Mouse (Mus musculus): ENCODE measurements at regions not wholly inside any gene's neighbourhood (a gene's known extent, or its start where the extent isn't known, plus 50 kb on each side); places are given as distances from the start of the nearest gene placed in this dataset.

DNA sequence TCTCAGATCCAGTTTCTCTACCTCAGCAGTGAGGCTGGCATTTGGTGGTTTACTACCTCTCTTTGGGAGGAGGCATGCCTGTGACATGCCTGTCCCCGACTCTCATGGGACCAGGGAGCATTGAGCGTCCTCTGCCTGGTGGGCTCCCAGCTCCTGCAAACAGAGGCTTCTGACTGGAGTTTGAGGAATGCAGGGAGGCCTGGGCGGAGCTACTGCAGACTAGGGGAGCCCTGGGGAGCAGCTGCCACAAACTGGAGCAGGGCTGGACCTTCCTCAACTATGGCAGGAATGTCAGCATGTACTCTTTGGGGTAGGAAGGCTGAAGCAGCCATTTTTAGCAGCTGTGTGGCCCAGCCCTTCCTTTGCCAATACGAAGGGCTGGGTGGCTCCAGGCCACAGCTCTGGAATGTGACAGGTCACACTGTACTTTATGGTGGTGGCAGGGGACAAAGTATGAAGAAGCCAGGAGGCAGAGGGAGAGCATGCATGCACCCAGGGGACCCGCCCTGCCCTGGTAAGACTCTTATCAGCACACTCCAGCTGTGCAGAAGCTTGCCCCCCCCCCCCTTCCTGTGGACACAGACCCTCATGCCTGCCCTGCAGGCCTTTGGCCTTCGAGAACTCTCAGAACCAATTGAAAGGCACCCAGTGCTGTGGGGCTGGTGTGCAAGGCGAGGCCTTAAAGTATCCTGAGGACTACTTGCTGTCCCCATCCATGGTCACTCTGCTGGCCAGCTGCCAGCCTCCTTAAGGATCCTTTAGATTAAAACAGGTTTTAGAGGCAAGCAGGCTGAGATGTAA, 129.5 kb downstream of the Gadd45g start:
- no peak for DNase-seq

DNA sequence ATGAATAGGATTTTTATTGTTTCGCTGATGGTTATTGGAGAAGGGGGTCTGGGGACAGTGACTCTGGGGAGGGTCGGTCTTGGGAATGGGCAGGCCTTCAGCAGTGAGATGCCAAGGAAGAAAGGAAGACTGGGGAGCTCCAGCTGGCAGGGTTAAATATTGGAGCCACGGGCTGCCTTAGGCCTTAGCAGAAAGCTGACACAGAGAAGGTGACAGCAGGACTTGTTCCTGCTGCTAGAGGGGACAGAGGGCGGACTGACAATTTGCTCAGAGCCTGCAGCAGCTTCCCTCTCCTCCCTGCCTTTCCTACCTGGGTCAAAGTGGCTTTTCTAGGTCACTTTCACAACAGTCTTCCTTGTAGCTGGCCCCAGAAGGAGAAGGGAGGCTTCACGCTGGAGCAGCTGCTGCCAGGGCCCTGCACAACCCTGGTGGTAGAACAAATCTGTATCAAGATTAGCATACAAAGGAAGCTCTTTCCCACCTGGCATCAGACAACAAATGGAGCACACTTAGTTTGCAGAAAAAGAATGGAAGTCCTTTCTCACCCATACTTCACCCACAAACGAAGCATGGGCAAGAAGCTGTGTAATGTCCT, 130.2 kb downstream of the Gadd45g start:
- DNase-seq: no peak

DNA sequence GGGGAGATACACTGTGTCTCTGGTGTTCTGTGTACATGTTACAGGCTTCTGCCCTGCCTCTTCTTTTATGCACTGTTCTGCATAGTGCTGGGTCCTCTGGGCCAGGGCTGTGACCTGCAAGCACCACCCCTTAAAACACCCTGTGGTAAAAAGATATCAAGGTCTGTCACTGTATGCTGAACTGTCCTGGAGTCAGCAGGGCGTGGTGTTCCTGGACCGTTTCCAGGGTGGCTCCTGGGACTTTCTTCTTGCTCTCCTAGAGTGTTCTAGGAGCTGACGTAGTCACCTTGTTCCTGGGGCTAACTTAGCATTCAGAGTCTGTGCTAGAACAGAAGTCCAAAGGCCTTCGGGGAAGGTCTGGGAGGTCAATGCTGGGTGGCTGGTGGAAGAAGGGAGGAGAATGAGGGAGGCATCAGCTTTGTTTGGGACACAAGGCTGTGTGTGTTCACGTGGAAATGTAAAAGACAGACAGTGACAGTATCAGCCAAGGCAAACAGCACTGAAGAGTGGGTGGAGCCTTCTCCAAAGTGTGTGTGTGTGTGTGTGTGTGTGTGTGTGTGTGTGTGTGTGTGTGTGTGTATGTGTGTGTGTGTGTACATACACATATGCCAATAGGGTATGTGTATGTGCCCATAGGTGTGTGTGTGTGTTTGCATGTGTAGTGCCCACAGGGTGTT, 133.0 kb downstream of the Gadd45g start:
- no peak for DNase-seq

DNA sequence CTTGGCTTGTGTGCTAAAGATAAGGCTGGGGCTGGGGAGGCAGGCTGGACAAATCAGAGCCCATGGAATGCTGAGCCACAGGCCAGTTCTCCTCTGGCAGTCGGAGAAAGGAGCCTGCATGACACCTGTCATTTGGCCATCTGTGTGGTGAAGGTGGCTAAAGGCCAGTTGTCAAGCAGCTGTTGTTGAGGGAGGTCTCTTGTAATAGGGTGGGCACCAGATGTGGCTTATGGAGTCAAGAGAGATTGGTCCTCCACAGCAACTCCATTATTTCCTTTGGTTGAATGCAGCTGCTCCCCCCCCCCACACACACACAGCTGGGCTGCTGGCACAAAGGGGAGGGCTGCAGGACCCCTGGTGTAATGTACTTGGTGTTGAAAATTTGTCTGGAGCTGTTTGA, 133.9 kb downstream of the Gadd45g start:
- DNase-seq: no peak

DNA sequence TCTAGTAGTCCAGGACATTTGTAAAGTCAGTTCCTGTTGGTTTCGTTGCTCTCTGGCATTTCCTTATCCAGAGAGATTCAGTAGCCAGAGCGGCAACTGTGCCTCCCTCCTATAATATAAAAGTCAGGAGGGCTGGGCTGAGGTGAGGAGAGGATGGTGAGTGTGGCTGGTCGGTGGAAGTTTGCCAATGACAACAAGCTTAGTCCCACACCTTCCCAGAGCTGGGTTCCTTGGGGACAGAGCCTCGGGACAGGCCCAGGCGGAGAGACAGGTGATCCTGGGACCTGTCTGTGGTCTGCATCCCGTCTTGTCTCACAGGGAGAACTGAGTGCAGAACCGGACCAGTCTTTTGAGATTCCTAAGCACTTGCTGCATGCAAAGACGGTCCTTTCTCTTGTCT, 136.5 kb downstream of the Gadd45g start:
- DNase-seq: peak in 1 of 2 experiments; percentile 4

DNA sequence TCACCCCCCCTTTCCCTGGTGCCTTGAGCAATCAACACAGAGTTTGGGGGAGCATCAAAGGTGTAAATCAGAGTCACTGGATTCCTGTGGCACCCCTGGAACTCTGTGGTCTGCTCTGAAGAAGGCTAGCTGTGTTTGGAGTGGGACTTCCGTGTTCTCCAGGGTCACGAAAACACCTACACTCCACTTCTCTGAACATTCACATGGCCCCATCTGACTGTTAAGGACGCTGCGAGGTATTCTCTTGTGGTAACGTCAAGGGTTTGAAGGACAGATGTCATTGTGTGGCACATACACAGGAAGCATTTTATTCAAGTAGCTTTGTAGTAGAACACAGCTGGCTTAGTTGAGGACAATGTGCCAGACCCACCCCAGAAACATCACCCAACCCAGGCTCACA, 137.1 kb downstream of the Gadd45g start:
- DNase-seq: no peak

DNA sequence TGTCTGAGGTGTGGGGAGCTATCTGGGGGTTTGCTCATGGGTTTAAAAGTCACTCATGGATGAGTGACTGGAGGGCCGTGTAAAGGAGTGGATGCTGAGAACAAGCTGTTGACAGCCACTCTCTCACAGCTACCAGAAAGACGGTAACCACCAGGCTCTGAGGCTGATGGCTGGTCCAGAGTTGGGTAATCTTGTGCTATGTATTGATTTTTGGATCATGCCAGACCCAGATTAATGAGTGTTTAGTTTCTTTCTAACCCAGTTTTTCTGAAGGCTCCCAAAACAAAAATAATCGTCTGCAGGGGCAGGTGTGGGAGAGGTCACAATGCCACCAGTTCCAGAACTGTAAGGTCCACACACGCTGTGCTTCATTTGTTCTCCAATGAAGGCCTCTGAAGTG, 144.9 kb downstream of the Gadd45g start:
- no peak for DNase-seq

DNA sequence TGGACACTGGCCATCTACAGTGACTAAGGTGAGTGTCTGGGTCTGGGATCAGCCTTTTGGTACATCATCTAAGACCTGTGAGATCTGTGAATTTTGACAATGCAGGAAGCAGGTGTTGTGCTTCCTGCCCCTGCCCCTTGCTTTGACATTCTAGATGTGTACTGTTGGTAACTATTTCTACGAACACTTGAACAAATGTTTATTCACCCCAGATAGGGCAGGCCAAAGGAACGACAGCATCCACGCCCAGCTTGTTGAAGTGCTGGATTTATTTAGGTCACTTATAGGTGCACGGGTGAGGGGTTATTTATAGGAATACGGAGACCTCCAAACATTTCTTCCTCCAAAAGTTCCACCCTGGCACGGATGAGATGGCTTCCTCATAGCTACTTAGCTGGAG, 146.4 kb downstream of the Gadd45g start:
- DNase-seq: no peak

DNA sequence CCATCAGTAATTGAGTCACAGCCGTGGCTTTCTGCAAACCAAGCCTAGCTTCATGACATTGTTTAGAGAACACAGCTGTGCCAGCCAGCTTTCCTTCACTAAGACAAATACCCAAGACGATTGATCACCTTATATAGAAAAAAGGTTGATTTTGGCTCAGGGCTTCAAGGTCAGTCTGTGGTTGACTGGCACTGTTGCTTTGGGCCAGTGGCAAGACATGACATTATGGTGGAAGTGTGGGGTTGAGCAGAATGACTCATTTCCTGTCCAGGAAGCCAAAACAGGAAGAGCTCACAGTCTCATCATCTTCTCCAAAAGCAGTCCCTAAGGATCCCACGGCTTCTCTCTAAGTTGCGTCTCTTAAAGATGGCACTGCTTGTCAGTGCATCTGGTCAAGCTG, 149.7 kb downstream of the Gadd45g start:
- DNase-seq: no peak

DNA sequence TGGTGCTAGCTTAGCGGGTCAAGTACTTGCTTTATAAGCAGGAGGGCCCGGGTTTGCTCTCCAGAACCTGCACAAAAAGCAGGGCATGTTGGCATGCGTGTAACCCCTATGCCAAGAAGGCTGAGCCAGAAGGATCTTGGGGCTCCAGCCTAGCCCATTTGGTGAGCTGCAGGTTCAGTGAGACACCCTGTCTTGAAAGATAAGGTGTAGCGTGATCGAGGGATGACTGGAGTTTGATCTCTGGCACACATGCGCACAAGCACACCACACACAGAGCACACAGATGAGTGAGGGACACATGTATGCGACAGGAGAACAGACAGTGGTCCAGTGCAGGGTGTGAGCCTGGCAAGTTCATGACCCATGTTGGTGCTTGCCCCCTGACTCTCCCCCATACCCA, 152.1 kb downstream of the Gadd45g start:
- no peak for DNase-seq

DNA sequence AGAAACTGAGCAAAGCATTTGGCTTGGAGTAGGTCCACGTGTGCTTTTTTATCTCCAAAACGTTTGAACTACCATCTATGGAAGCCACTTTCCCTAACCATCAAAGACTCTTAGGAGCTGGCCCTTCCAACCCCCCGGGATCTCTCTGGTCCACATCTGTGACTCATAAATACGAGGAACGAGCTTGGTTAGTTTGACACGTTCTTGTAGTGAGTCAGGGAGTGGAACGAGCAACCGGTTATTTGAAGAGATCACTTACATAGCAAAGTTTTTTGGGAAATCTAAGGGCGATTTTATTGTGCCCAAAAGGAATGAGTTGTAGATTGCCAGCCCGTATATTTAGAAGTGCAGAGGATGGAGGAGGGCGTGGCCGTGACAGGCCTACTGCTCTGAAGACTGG, 155.3 kb downstream of the Gadd45g start:
- DNase-seq: no peak

DNA sequence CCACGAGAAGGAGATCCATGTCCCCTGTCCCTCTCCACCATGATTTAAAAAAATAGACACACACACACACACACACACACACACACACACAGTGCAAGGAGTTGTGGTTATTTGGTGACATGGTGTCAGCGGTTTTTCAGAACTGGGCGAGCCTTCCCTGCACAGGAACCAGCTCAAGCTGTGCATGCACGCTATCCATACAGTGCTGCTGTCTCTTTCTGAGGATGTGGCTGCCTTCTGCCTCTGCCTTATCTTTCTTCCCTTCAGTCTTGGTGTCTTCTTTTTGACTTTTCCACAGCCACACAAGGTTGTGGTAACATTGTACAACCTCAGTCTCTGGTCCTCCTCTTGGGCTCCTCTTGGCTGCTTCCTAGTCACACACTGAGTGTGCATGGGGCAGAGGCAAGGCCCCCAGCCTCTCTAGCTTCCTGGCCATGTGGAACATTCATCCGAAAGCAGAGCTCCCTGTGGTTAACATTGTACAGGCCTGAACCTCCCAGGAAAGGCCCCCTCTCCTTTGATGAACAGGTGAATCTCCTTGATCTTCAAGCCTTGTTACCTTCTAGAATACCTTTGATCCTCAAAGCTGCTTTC, 157.6 kb downstream of the Gadd45g start:
- peak; percentile 13 to 36 for DNase-seq

DNA sequence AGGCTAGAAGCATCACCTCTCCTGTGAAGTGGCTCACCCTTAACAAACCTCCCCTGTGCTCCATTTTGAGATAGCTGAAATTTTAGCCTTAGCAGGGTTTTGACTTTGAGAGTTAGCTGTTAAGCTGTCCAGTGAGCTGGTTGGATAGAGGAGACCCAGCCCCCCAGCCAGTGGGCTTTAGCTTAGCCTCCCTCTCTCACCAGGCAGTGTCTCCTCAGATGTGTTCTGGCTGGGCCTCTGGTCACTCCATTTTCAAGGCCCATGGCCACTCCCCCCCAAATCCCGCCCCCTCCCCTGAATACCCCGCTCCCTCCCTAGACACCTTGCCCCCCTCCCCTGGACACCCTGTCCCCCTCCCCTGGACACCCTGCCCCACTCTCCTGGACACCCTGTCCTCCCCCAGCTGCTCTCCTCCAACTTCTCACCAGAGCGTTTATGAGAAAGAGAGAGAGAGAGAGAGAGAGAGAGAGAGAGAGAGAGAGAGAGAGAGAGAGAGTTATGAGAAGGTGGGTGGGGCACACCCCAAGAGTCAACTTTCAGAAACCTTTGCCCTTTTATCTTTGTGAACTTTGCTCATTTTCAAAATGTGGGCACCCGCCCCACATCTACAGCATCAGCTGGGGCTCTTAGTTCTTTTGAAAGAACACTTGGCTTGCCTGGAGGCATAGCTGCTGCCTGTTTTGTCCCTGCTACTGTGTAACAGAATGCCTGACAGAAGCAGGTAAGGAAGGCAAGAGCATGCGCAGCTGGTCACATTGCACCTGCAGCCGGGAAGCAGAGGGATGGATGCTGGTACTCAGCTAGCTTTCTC, 161.3 kb downstream of the Gadd45g start:
- no peak for DNase-seq

DNA sequence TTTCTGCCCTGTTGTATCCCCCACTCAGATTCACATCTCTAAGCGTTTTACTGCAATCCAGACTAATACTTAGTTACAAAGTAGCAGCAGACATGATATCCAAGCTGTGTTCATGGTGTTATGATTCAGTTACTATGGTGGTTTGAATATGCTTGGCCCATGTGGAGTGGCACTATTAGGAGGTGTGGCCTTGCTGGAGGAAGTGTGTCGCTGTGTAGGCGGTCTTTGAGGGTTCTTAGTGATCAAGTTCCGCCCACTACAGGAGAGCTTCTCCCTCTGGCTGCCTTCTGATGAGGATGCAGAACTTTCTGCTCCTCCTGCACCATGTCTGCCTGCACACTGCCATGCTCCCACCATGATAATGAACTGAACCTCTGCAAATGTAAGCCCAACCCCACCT, 162.8 kb downstream of the Gadd45g start:
- DNase-seq: no peak

DNA sequence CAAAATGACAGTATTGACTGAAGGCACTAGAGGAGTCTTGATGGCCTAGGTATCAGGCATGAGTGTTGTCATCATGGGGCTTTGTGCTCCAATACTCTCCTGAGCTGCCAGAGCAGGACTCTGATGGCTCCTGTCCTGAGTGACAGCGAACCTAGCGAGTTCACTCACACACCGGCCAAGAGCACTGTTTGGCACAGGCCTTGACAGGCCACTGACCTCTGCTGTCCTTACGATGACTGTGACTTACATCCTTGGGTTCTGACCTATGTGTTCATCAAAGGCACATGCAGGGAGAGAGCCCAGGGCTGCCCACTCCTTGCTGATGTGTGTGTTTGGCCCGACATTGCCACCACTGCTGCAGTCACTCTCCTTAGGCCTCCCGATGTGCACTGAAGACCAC, 163.3 kb downstream of the Gadd45g start:
- no peak for DNase-seq

DNA sequence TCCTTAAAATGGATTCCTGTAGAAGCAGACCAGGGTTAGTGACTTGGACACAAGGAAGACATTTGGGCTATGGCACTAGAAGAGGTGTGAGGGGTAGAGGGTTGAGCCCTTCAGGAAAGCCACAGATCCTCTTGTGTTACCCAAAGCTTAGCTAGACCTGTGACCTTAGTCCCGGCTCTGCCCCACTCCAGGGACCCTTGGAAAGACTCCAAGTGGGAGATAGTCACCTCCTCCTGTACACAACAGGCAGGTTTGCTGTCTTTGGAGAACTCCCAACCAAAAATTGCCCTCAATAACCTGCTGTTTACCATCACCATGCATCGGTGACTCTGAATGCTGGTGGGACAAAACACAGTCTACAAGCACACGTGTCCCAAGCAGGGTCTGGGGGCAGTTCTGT, 164.5 kb downstream of the Gadd45g start:
- no peak for DNase-seq

DNA sequence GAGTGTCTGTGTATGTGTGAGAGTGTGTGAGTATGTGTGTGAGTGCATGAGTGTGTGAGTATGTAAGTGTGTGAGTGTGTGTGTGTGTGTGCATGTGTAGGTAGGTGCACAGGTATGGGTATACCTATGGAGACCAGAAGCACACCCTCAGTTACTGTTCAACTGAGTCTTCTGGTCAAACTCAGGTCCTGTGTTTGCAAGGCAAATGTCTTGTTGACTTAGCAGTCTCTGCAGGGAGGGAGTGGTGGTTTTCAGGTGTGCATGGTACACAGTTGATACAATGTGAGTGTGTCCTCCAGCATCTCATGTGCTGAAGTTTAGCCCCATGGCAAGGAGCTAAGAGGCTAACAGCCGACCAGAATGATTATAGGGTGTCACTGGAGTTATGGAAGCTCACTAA, 166.7 kb downstream of the Gadd45g start:
- DNase-seq: no peak

DNA sequence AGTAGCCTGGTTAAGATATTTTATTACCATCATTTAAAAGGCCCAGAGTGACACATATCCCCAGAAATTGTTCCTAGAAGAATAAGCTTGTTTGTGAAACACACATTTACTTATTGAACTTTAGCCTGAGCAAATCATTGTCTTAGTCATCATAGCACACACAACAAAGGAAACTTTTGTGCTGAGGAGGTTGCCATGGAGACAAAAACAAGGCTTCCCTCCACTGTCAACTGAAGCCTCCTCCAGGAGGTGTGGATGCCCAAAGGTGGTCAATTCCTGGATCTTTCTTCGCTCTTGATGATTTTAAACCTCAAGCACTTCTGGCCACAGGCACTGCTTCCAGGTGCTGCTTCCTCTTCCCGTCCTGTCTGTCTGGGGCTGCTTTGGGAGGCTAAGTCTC, 167.3 kb downstream of the Gadd45g start:
- DNase-seq: no peak

DNA sequence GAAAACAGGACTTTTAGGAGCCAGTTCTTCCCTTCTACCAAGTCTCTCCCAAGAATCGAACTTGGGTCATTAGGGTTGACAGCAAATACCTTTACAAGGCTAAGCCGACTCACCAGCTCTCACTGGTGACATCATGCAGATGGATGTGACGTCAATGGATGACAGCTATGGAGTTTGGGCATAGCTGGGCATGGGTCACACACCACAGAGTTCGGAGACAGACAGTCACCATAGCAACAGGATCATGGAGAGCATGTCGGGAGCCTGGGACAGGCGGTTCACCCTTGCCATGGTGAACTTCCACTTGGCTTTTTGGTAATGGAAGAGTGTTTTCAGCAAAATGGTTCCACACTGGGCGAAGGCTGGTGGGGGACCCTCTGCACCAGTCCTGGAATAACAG, 168.1 kb downstream of the Gadd45g start:
- DNase-seq: no peak

DNA sequence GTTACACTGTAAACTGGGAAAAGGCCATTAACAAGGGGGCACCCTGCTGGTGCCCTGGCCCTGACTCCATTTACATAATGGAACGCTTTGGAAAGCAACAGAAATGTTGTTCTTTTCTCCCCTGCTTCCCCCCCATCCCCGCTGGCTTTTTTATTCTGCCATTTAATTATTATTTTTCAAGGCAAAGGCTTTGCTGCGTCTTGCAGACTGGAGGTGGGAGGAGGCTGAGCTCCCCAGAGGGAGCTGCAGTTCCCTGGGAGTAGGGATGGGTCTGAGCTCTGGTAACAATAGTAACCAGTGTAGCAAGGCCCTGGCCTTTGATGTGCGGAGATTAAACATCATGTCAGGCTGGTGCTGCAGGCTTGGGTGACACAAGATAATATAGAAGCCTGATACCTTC, 168.6 kb downstream of the Gadd45g start:
- no peak for DNase-seq

DNA sequence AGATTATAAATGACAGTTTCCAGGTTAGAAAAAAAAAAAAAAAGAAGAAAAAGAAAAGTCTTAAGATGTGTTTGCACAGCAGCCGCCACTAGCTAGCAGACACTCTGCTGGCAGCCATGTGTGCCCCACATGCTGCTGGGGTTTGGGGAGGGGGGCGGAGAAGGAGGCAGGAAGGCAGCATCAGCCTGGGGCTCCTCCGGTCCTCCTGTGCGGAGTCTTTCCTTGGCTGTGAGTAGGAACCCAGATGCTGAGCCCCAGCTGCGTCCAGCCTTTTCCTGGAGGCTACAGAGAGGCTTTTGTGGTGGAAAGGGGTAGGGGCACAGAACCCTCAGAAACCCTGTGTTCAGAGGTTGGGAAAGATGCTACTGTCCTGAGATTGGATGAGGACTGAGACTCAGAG, 169.0 kb downstream of the Gadd45g start:
- no peak for DNase-seq

DNA sequence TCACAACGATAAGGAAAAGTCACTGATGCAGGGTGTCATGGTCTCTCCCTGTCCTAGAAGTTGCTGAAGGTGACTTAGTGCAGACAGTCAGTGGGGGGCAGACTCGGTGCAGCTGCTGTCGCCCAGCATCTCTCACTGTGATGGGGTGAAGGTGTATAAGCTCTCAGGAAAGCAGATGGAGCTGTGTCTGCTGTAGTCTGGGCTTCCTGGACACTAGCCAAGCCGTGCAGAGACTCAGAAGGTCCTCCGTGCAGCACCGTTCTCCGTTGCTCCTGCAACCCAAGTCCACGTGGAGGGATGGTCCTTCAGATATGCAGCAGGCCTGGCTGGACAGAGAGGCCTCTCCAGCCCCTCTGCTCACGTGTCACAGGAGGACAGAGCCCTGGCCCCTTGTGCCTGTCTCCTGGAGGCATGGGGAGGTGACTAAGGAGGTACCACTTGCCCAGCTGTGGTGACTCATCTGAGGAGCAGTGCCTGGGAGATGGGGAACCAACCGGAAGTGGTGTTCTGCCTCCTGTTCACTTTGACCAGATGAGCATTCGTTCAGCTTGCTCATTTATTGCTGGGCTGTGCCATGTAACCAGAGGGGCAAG, 171.2 kb downstream of the Gadd45g start:
- DNase-seq: no peak

DNA sequence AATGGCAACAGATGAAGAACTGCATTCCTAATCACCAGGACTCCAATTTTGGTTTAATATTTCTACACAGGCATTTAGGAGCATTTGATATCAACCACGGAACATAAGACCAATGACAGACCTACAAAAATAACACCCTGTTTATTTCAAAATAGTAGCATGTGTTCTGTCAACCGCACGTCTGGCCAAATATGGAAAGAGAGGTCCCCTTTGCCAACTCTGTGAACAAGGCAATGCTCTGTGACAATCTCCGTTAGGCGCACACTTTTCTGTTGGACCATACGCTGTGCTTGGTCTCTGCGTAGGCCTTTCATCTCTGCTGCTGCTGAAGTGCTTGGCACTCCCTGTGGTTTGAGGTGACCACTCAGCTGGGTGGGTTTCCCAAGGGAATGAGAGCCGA, 173.2 kb downstream of the Gadd45g start:
- DNase-seq: no peak

All from thymus, postnatal 36 days (tissue).